Mouse (Mus musculus) kidney, adult 8-10 months (tissue): ENCODE data around the gene Scube3.
A peak's percentile ranks its signal among the peaks of the same experiment; 100 is the strongest.

Experiments used
- DNase-seq, 2 experiments: peaks; one replicate each; pipeline ENCODE4 v3.0.0; 2022

The Scube3 gene

DNA sequence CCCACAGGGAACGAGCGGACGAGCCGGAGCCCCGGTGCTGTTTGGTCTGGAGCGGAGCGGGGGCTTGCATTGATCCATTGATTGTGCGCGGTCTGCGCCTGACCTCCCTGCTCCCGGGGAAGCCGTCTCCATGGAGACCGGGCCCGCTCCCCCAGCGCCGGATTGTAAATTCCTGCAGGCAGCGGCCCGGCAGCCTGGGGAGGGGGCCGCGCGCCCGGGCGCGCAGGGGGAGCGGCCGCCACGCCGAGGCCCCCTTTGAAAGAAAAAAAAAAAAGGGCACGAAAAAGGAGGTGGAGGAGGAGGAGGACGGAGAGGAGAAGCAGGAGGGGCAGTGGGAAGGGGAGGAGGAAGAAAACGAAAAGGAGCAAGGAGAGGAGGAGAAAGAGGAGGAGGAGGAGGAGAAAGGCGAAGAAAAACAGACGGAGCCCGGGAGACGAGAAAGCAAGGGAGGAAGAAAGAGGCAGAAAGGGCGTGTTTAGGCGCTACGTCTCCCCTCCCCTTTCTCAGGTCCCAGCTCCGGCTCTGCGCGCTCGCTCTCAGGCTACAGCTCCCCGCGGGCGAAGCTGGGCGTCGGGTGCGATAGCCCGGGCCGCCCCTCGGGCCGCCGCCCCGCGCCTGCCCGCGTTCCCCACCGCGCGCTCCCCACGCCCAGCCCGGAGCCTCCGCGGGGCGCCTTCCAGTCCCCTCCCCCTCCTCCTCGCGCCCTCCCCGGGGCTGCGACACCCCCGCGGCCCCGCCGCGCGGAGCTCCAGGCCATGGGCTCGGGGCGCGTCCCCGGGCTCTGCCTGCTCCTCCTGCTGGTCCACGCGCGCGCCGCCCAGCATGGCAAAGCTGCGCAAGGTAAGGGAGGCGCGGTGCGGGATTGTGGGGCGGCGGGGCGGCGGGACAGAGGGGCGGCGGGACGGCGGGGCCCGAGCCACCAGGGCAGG, at the start of gene Scube3:
TSS of gene Scube3 (plus strand) at position 371 of the 929 bp plus-strand sequence.
- DNase-seq = no peak

DNA sequence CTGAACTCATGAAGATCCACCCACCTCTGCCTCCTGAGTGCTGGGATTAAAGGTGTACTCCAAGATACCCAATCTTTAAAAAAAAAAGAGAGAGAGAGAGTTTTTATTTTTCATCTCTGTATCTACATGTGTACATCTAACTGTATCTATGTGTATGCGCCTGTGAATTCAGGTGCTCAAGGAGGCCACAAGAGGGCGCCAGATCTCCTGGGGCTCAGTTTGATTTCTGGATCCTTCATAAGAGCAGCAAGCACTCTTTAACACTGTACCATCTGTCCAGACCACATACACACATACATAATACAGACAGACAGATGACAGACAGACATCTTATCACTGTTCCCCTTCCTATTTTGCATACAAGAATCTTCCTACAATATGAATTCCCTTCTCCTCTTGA, 49.6 kb upstream of the Scube3 start:
- no peak for DNase-seq

DNA sequence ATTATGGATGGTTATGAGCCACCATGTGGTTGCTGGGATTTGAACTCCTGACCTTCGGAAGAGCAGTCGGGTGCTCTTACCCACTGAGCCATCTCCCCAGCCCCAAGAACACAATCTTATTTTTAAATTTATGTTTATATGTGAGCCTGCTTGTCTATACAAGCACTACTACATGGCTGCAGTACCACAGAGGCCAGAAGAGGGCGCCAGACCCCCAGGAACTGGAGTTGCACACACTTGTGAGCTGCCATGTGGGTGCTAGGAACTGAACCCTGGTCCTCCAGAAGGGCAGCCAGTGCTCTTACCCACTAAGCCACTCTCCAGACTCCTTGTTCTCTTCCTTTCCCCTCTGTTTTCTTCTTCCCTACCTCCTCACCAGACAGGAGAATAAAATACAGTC, 48.1 kb upstream of the Scube3 start:
- no peak for DNase-seq

DNA sequence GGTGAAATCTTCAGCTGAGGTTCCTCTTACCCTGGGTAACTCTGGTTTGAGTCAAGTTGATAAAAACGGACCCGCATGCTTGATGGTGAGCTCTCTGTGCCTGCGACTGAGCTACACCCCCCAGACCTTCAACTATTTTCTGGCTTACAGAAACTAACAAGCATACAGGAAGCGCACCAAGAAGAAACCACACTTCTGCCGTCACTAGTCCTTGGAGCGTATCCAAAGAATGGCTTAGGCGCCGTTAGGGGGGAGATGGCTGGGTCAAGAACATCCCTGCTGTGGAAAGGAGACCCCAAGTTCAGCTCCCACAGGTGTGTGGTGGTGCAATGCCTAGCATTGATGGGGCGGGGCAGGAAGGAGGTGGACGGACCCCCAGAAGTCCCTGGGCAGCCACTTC, 45.5 kb upstream of the Scube3 start:
- DNase-seq = no peak

DNA sequence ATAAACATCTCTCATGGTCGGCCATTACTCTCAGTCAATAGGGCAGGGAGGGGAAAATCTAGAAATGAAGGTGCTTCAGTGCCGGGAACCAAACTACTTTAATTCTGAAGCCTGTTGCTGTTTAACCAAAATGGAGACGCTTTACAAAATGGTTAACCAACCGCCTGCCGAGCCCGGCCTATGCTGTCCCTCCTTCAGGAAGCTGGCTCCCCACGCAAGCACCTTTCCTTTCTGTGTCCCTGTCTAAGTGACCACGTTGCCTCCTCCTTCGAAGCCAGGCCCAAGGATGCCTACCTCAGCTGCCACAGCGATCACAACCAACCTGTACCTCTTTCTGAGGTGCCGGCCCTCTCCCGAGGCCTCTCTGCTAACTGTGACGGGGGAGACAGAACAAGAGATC, 44.6 kb upstream of the Scube3 start:
- peak in 1 of 2 experiments; percentile 49 for DNase-seq

DNA sequence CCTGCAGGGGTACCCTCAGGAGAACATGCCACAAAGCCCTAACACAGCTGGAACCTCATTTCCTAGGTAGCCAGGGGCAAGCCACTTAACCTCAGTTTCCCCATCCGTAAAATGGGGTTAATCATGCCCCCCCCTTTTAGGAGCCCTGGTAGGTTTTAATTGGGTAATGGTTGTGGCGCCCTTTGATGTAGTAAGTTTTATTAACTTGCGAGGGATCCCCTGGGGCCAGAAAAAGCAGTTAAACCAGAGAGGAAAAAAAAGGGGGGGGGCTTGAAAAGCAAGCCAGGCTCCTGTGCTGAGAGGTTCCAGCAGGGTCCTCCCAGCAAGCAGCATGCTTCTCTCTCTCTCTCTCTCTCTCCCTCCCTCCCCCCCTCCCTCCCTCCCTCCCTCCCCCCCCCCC, 42.9 kb upstream of the Scube3 start:
- DNase-seq = no peak

DNA sequence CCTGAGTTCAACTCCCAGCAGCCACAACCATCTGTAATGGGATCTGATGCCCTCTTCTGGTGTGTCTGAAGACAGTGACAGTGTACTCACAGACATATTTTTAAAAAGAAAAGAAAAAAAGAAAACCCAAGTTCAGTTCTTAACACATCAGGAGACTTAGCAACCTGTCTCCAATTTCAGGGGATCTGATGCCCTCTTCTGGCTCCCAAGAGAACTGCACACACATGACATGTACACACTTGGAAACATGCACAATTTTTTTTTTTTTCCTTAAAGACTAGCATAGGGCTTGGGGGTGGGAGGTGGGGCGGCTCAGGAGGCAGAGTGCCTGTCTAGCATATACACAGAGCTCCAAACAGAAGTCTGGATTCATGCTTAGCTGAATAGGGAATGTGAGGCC, 41.3 kb upstream of the Scube3 start:
- DNase-seq = no peak

- no peak for DNase-seq
Measured at GRCm38 (mm10) chr17:28101284-28101887, 40.6 kb upstream of the Scube3 start.

GRCm38 (mm10) chr17:28101902-28102319, 40.0 kb upstream of the Scube3 start:
- no peak for DNase-seq

DNA sequence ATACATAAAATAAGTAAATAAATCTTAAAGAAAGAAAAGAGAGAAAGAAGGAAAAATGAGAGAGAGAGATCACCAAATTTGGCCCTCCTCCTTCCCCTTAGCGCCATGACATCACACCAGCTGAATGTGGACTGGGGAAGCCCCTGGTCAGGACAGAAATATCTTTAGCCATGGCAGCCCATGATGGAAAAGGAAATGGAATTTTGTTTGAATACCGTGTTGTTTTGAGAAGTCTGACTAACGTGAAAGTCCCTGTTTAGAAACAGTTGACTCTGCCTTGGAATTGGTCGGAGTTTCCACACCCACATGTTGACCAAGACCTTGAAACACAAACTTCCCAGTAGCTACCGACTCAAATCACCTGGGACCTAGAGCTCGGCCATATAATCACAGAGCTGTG, 37.5 kb upstream of the Scube3 start:
- DNase-seq = no peak

DNA sequence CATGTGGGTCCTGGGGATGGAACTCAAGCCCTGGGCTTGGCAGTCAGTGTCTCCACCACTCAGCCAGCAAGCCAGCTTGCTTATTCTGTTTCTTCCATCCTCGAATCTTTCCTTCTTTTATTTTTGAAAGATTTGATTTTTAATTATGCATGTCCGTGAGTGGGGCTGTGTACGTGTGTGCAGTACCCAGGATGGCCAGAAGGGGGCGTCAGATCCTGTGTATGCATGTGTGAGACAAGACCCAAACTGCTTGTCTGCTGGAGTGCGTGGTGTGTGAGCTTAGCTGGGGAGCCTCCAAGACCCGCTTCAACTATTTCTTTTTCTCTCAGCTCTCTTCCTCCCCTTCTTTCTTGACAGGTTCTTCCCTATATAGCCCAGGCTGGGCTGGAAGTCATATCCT, 35.6 kb upstream of the Scube3 start:
- DNase-seq = no peak

DNA sequence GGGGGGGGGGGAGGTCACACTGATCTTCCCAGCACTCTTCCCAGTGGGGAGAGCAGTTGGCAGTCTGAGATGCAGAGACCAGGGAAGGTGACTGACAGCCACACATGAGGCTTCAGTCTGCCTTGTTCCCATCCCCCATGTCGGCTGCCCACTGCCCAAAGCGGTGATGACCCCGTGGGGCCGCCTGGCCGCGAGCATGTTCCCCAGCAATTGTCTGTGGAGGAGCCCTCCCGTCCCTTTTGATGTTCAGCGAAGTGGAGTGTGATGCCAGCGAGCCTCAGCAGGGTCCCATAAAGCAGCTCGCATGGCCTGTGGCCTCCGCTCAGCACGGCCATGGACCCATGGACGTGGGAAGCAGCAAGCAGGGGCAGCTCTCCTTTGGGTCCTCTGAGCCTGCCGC, 34.7 kb upstream of the Scube3 start:
- no peak for DNase-seq

DNA sequence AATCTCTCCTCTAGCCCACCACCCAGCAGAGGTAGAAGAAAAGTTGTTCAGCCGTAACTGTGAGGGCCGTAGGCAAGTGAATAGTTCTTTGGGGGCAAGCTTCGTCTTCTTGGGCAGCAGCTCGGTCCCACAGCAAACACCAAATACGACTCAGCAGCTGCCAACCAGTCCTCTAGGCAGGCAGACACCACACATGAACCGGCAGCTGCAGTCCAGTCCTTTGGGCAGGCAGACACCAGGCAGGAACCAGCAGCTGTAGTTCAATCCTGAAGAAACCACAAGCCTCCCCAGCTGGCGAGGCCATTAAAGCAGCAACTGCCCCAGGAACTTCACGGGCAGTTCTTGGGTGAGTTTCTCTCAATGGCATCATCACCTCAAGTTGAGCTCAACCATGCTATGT, 29.7 kb upstream of the Scube3 start:
- no peak for DNase-seq

DNA sequence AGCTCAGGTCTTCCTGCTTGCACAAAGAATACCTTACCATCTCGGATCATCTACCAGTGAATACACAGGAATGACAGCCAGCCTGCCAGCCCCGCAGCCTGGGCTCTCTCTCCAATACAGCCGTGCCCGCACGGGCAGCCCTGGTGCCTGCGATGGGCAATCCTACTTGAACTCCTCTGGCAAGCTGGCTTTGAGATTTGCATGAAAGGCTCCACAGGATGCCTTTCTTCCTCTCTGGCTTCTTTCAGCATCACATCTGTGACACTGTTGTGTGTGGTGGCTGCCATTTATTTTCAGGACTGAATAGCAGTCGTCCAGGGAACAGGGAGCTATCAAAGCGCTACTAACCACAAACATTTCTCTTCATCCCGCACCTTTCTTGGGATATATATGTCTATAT, 25.6 kb upstream of the Scube3 start:
- DNase-seq = no peak

GRCm38 (mm10) chr17:28117451-28118209, 24.3 kb upstream of the Scube3 start:
- DNase-seq = no peak

DNA sequence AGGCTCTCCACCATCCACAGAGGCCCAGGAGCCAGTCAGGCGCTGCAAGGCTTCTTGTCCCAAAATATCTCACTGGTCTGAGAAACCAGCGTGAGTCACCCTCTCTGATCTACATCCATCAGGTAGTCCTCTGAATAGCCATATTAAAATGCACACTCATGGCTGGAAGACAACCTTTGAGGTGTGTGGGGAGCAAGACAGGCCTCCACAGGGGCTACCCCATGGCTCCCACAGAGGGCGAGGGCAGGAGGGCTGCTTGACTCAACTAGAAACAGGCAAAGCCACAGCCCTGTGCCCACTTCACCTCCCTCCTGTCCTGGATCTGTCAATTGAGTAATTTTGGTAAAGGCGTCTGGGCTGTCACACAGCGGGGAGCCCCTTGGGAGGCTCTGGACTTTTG, 21.5 kb upstream of the Scube3 start:
- DNase-seq = no peak

GRCm38 (mm10) chr17:28122949-28123348, 19.0 kb upstream of the Scube3 start:
- DNase-seq = no peak

- DNase-seq = no peak
Measured at GRCm38 (mm10) chr17:28123627-28124026, 18.3 kb upstream of the Scube3 start.

GRCm38 (mm10) chr17:28124368-28124767, 17.6 kb upstream of the Scube3 start:
- DNase-seq = no peak

GRCm38 (mm10) chr17:28129796-28130195, 12.1 kb upstream of the Scube3 start:
- DNase-seq = no peak

DNA sequence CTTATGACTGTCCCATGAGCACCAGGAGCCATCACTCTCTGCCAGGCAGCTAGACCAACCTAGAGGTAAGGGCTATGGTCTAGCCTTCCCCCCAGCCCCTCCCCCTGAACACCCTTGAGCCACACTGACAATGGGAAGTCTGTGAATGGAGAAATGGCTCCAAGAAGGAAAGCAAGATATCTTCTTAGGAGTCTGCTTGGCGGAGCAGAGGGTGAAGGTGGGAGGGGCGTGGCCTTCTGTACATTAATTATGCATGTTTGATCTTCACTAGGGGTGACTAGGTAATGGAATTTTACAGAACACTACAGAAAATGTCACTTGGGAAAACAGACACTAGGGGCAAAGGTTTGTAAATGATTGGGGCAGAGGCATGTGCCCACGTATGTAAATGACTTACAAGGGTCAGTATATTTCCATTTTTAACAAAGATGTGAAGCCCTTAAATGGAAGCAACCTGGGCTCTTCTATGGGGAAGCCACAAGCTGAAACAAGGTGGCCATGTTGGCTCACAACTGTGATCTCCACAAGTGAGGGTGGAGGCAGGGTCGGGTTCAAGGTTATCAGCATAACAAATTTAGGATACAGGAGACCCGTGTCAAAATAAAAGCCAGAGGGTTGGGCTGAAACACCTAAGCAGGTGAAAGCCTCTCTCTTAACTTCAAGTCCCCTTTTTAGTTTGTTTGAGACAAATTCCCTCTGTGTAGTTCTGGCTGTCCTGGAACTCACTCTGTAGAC, 11.4 kb upstream of the Scube3 start:
- no peak for DNase-seq

DNA sequence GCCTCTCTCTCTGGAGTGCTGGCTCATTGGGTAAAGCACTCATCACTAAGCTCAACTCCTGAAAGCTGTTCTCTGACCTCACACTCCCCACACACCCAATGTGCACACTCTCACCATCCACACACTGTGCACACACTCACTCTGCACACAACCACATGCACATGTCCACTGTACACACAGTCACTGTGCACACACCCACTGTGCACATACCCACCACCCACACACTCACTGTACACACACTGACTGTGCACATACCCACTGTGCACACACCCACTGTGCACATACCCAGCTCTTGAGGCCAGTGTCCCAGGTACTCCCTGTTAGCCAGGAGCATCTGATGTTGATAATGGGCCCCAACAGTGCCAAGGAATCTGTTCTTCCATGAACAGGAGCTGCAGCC, 10.8 kb upstream of the Scube3 start:
- no peak for DNase-seq

GRCm38 (mm10) chr17:28133193-28133592, 8.7 kb upstream of the Scube3 start:
- peak; percentile 30 to 68 for DNase-seq
